8 mouse cellular contexts compared by ENCODE assay signal in genomic region chr10:74966850-74967451, GRCm38 (mm10). TPM values are rescaled to one million over a fixed set of nuclear protein-coding genes. Genes with fewer than 3 reads are reported as not detected.
A peak's percentile ranks its signal among the peaks of the same experiment; 100 is the strongest.
DNase-seq lines count a peak whose midpoint lies in the region; ATAC-seq and TF ChIP-seq lines count a peak whose summit lies in the region.

Gene Gnaz, plus strand, starts transcription at chr10:74967177.

- 0 out of 2 replicates have a peak within 1 kb of the TSS, but pooled peaks have one; percentile 39 for H3K27ac ChIP-seq in forebrain, embryonic 14.5 days (ENCODE audit: low read depth, low read length)
- H3K27ac ChIP-seq in liver, embryonic 15.5 days (replicated peaks), result no peak within 1 kb of the TSS
- H3K27ac ChIP-seq in neural tube, embryonic 12.5 days, result no peak within 1 kb of the TSS; the same call in 1 of the 2 replicates
- 0 out of 2 replicates have a peak within 1 kb of the TSS, but pooled peaks have one; percentile 24 for H3K27ac ChIP-seq in stomach, postnatal 0 days (replicated peaks)

- H3K9ac ChIP-seq in forebrain, embryonic 14.5 days (ENCODE audit: low read length), result peak within 1 kb of the TSS; percentile 79
- peak within 1 kb of the TSS; percentile 8; the same call in 1 of the 2 replicates for H3K9ac ChIP-seq in liver, embryonic 15.5 days
- peak within 1 kb of the TSS; percentile 62 for H3K9ac ChIP-seq in neural tube, embryonic 12.5 days
- H3K9ac ChIP-seq in stomach, postnatal 0 days (ENCODE audit: low read length), result peak within 1 kb of the TSS; percentile 55

- peak within 1 kb of the TSS; percentile 66 for H3K4me3 ChIP-seq in forebrain, embryonic 14.5 days (ENCODE audit: low read depth, low read length)
- peak within 1 kb of the TSS; percentile 55 for H3K4me3 ChIP-seq in liver, embryonic 15.5 days (replicated peaks)
- peak within 1 kb of the TSS; percentile 64 for H3K4me3 ChIP-seq in neural tube, embryonic 12.5 days
- peak within 1 kb of the TSS; percentile 62 for H3K4me3 ChIP-seq in stomach, postnatal 0 days (ENCODE audit: low read depth, low read length)

- peak within 1 kb of the TSS; percentile 75 for H3K4me2 ChIP-seq in forebrain, embryonic 14.5 days (ENCODE audit: low read length)
- peak within 1 kb of the TSS; percentile 75 for H3K4me2 ChIP-seq in liver, embryonic 15.5 days
- H3K4me2 ChIP-seq in neural tube, embryonic 12.5 days (replicated peaks), result peak within 1 kb of the TSS; percentile 93
- peak within 1 kb of the TSS; percentile 96 for H3K4me2 ChIP-seq in stomach, postnatal 0 days (replicated peaks; ENCODE audit: low read depth)

- no peak for TF ChIP-seq EP300 in stomach, postnatal 0 days (optimal IDR thresholded peaks at IDR 0.05)

- intact Hi-C loops in heart, postnatal 10 days (cut with DNase I), result no loop called here

- DNase-seq in CD8-positive naive resting alpha-beta T cell, adult 2 months (ENCODE audit: low read depth in 2 of 2, low spot score in 2 of 2), result peak; percentile 67 to 71
- peak; percentile 54 for DNase-seq in c-Kit-positive CD71-positive TER-119-positive erythroid progenitor cells, embryonic 14.5 days (ENCODE audit: low spot score)
- DNase-seq in forebrain, embryonic 14.5 days (ENCODE audit: low spot score), result peak; percentile 99
- peak; percentile 95 to 97 for DNase-seq in heart, postnatal 10 days
- peak; percentile 98 for DNase-seq in kidney, postnatal 4 days
- DNase-seq in stomach, postnatal 0 days (ENCODE audit: low spot score), result peak; percentile 95

- no peaks in the 10 kb centered on the region for H3K36me3 ChIP-seq in forebrain, embryonic 14.5 days (ENCODE audit: control insufficient read depth, insufficient read depth, low read length)
- H3K36me3 ChIP-seq in liver, embryonic 15.5 days (replicated peaks), result no peaks in the 10 kb centered on the region
- H3K36me3 ChIP-seq in neural tube, embryonic 12.5 days, result no peaks in the 10 kb centered on the region
- no peaks in the 10 kb centered on the region for H3K36me3 ChIP-seq in stomach, postnatal 0 days (ENCODE audit: control insufficient read depth, insufficient read depth, low read length)

- peaks cover 7% of the 10 kb centered on the region for H3K4me1 ChIP-seq in forebrain, embryonic 14.5 days (ENCODE audit: control insufficient read depth, insufficient read depth, low read length)
- peaks cover 15% of the 10 kb centered on the region for H3K4me1 ChIP-seq in liver, embryonic 15.5 days (replicated peaks)
- H3K4me1 ChIP-seq in neural tube, embryonic 12.5 days, result peaks cover 20% of the 10 kb centered on the region
- H3K4me1 ChIP-seq in stomach, postnatal 0 days (replicated peaks; ENCODE audit: control insufficient read depth, insufficient read depth), result no peaks in the 10 kb centered on the region

- under 1% methylated on average over 80 of the region's 83 CpGs for WGBS in forebrain, embryonic 14.5 days
- WGBS in liver, embryonic 15.5 days (ENCODE audit: insufficient replicate concordance), result under 1% methylated on average over 82 of the region's 83 CpGs
- WGBS in neural tube, embryonic 12.5 days, result under 1% methylated on average over 79 of the region's 83 CpGs
- WGBS in stomach, postnatal 0 days, result under 1% methylated on average over 56 of the region's 83 CpGs

- peak; percentile 56 for TF ChIP-seq CTCF in stomach, postnatal 0 days (IDR thresholded peaks at IDR 0.05; ENCODE audit: low read depth)

- peak; percentile 98 for ATAC-seq in forebrain, embryonic 14.5 days
- peak; percentile 87 for ATAC-seq in liver, embryonic 15.5 days (ENCODE audit: insufficient read depth)
- ATAC-seq in neural tube, embryonic 12.5 days (ENCODE audit: low FRiP score, low read depth), result peak; percentile 96
- ATAC-seq in stomach, postnatal 0 days (ENCODE audit: low FRiP score, low TSS enrichment), result peak; percentile 98

- no peaks in the 10 kb centered on the region for H3K27me3 ChIP-seq in forebrain, embryonic 14.5 days (replicated peaks; ENCODE audit: control insufficient read depth, insufficient read depth, low read length)
- H3K27me3 ChIP-seq in liver, embryonic 15.5 days, result peaks cover 40% of the 10 kb centered on the region
- peaks cover 7% of the 10 kb centered on the region; the same call in 1 of the 2 replicates for H3K27me3 ChIP-seq in neural tube, embryonic 12.5 days (replicated peaks)
- no peaks in the 10 kb centered on the region for H3K27me3 ChIP-seq in stomach, postnatal 0 days (ENCODE audit: control insufficient read depth, insufficient read depth, low read length)

- no peaks in the 10 kb centered on the region for H3K9me3 ChIP-seq in forebrain, embryonic 14.5 days (replicated peaks; ENCODE audit: control insufficient read depth, low read length)
- no peaks in the 10 kb centered on the region for H3K9me3 ChIP-seq in liver, embryonic 15.5 days (replicated peaks)
- no peaks in the 10 kb centered on the region for H3K9me3 ChIP-seq in neural tube, embryonic 12.5 days
- H3K9me3 ChIP-seq in stomach, postnatal 0 days (ENCODE audit: control insufficient read depth, low read length), result no peaks in the 10 kb centered on the region

RNA-seq across cellular contexts. Expression of gene Gnaz, which starts in this region (rescaled TPM):
- 23.7 and 32.9 TPM in 2 replicates for polyA plus RNA-seq in forebrain, embryonic 14.5 days (2014; fragmentation: Nextera tagmentation; extraction: Ambion mirVana)
- total RNA-seq in heart, postnatal 10 days (2021), result 1 to 10 TPM; 1.3 to 1.5 TPM
- 3.8 and 3.9 TPM in 2 replicates for polyA plus RNA-seq in liver, embryonic 15.5 days (2015; fragmentation: Nextera tagmentation; extraction: Ambion mirVana)
- 26.6 and 33.9 TPM in 2 replicates for polyA plus RNA-seq in neural tube, embryonic 12.5 days (2016; fragmentation: Nextera tagmentation; extraction: Ambion mirVana)
- polyA plus RNA-seq in stomach, postnatal 0 days (2015; fragmentation: Nextera tagmentation; extraction: Ambion mirVana), result 3.4 and 3.9 TPM in 2 replicates

Comparison
In these comparisons a context has a peak if more than half of its experiments do, and no peak if none do; other contexts are left out.
1. H3K27ac ChIP-seq: peak in forebrain, embryonic 14.5 days (single experiment) and stomach, postnatal 0 days (single experiment); none in liver, embryonic 15.5 days (single experiment) and neural tube, embryonic 12.5 days (single experiment).
2. H3K9ac ChIP-seq: peak in every context shown above with its lines; median percentile 79 in forebrain, embryonic 14.5 days; 62 in neural tube, embryonic 12.5 days; 55 in stomach, postnatal 0 days; 8 in liver, embryonic 15.5 days.
3. Peak in every context shown above with its lines, with median percentiles within 50 percentile points of each other: DNase-seq, ATAC-seq, H3K4me2 ChIP-seq and H3K4me3 ChIP-seq.